Mouse (Mus musculus) layer of hippocampus, postnatal 10 days (tissue): ENCODE measurements around the gene Nav3. TPM values are rescaled to one million over a fixed set of nuclear protein-coding genes. Genes with fewer than 3 reads are reported as not detected.

Experiments used
- DNase-seq, 2 experiments: peaks; one replicate each; pipeline ENCODE4 v3.0.0; 2021; ENCODE audit warnings: low spot score in 2 of 2
- total RNA-seq, 2 experiments: library from RNA; stranded (reverse); gene quantifications; 2 replicates each; pipeline ENCODE4 v1.2.3; 2021

Gene Nav3
- total RNA-seq, 2 experiments from 2014 or later: 157 to 160 TPM

DNA sequence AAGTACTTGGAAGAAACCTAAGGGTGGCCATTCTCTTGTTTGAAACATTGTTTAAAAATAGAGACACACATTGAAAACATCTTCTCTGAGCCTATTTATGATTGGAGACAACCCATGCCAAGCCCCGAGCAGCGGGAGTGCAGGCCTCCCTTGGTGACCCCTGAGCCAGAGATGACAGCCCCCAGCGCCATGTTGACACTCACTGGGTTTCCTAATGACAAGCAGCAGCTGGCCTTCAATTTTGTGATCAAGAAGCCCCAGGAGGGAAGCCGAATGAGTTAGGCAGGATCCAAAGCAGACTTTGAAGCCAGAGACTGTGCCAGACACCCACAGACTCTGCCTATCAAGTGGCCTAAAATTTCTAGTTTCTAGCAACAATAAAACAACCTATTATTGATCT is 263.1 kb downstream of the Nav3 start:
- peak; percentile 22 to 46 for DNase-seq

DNA sequence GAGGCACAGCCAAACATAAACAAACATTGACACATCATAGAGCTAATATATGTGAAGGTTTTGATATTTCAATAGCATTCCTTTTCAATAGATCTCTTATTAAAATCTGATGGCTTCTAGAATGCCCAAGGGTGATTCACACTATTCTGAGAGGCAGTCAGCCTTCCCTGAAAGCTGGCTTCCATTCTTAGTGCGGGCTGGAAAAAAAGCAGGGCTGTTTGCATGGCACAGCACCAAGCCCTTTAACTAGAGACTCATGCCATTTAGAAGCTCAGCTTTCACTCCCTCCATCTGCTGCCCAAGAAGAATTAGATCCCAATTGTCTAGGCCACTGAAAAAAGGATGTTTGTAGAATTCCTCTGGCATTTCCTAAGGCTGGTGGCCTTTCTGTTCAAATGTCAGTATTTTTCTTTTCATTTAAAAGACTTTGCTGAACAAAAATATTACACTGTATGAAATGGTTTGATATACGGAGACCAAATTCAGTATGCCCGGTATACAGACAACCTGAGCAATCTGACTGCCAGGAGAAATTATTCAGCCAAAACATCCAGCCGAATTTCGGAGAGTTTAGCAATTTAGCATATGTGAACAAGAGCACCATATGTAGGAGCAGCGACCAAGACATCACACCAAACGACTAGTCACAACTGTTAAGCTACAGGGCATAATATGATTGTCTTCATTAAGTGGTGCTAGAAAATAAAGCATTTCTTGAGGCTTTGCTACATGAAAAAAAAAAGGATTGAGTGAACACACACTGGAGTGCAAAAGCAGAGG is 263.8 kb downstream of the Nav3 start:
- peak; percentile 38 to 62 for DNase-seq

DNA sequence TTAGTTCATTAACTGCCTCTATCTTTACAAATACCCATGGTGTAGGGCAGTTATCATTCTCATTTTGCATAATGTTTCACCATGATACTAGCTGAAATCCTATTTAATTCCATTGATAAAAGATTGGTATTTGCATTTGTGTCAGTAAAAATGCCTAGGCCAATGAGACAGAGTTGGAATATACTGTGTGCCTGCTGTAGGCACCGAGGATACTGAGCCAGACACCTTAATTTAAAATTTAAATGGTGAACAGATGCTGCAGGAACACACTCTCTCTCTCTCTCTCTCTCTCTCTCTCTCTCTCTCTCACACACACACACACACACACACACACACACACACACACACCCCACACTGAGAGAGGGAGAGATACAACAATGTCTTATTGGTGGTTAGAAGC is 269.8 kb downstream of the Nav3 start:
- no peak for DNase-seq

DNA sequence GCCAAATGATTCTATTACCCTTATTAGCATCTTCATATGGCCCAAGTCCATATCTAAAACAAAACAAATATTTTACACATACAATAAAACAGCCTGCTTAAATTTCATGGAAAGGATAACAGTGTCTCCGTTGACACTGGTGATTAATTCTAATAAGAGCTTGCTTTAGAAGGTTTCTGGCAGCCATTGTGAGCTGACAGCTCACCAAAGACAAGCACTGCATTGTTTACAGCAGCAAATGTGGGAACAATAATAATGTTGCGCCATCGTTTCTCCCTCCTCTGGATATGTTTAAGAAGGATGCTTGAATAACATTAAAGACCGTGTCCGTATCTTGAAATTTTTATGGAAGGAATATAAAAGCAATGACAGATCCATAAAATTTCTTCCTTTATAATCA is 280.1 kb downstream of the Nav3 start:
- no peak for DNase-seq

DNA sequence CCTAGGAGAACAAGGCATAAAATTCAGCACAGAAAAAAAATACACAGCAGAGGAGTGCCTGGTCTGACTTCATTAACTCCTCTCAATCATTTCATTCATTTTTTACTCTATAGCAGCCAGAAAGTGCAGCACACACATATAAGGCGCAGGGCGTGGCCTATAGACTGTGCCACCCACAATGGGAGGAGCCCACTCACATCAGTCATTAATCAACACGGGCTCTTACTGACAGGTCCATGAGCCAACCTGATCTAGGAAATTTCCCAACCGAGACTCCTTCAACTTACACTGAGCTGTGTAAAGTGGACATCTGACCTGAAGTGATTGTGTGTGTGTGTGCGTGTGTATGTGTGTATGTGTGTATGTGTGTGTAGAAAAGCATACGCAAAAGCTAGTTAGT is 286.6 kb downstream of the Nav3 start:
- no peak for DNase-seq

DNA sequence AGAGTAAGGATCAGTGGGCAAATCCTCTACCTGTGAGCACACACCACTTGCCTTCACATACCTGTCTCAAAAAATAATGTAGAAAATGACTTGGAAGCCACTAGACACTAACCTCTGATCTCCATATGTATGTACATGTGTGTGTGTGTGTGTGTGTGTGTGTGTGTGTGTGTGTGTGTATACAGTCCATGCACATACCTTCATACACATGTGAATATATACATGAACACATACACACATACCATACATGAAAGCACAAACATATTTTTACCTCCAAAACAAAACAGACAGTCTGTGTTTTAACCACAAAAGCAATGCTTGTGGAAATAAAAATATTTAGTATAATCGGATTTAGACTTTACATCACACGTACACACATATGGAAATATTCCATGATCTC is 287.1 kb downstream of the Nav3 start:
- DNase-seq: no peak

DNA sequence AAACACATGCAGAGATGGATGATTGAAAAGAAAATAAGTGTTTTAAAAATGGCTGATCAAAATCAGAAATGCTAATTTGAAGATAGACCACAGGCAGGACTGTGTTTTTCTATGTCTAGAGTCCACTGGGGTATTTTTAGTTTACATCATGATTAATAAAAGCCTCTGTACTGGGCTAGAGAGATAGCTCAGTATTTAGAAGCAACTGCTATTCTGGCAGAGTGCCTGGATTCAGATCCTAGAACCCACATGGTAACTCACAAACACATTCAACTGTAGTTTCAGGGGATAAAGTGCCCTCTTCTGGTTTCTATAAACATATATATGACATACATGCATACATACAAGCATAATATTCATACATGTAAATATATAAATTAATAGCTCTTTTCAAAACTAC is 293.4 kb downstream of the Nav3 start:
- no peak for DNase-seq

DNA sequence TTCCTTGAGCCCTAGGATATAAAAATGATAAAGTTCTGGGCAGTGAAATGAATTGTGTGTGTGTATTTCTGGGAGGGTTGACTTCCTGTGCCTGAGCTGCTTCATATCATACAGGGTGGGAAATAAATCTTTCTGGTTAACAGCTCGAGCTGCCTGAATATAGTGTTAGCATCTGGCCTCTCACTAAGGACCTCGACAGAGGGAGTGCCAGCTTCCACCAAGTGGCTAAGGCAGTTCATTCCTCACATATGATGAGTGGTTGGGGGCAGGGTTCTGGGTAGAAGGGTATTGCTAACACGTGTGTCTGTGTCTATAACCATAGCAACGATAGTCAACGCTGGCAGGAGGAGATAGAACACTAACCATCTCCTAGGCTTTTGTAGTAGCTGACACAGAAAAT is 295.1 kb downstream of the Nav3 start:
- no peak for DNase-seq

DNA sequence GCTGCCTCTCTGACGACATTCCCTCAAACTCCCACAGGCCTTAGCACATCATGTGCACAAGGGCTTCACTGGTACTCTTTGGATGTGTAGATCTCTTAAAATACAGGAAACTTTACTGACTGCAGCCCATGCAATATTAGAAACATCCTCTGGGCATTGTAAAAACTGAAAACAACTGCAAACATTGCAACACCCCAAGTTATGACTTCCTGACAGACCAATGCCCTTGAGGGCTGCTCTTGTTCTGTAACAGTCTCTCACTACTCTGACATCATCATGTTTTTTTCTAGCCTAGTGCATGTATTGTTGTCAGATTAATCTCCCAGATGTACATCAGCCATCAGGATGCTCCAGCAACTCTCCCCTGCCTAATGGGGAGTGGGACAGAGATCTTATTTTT is 296.5 kb downstream of the Nav3 start:
- DNase-seq: no peak

DNA sequence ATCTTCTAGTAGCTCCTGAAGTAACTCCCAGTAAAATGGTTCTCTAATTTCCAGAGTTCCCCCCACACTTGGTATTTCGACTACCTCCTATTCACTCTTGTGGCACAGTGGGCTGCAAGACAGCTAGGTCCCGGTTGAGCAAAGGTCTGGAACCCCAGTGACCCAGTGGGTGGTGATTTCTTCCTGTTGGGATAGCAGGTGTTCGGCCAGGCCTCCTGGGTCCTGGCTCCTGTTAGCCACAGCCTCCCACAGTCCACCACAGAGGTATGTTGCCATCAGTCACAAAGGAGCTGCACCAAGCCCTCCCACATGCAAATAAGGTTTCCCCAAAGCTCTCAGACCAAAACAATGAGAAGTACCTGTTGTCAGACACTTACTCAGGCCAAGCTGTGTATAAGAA is 297.9 kb downstream of the Nav3 start:
- no peak for DNase-seq

DNA sequence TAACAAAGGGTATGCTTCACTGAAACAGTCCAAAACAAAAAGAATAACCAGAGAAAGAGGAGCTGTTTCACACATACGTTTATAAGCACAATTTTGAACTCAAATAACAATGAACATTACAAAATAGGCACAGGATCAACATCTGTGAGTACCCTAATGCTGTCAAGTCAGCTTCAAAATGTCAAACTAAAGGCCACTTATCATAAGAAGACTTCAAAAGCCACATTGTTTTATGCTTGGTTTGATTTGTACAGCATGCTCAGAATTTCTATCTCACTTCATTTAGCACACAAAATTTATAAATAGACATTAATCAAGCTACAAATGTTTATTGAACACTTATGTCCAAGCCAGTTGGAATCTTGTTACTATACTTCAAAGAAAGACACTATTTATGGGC is 299.6 kb downstream of the Nav3 start:
- DNase-seq: no peak

DNA sequence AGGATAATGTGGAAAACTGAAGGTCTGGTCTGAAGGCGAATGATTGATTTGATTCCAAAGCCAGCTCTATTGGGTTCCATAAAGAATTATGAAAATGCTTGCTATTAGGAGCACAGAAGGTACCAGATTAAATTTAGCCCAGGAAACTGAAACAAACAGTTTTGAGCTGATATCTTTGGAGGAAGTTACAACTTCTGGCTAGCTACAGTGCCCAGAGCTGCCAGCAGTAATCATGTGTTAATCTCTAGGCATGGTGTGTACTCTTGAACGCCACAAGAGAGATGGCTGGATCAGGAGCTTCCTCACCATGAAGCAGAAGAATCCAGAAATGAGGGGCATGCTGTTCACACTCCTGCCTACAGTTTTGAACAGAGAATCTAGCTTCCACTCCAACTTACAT is 300.5 kb downstream of the Nav3 start:
- no peak for DNase-seq

DNA sequence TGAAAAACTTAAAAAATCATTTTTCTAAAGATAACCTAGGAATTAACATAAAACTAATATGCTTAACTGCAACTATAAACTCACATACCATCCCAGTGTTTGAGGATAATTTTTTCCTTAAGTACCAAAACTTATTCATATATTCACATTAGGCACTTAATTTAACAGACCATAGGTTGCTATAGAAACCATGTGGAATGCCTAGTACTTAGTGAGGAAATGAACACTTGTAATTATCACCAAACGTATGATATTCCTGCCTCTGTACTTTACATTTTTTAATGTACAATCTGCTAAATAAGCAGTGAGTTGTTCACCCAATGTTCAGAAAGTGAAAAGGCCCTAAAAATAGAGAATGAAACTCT is 301.1 kb downstream of the Nav3 start:
- DNase-seq: no peak

DNA sequence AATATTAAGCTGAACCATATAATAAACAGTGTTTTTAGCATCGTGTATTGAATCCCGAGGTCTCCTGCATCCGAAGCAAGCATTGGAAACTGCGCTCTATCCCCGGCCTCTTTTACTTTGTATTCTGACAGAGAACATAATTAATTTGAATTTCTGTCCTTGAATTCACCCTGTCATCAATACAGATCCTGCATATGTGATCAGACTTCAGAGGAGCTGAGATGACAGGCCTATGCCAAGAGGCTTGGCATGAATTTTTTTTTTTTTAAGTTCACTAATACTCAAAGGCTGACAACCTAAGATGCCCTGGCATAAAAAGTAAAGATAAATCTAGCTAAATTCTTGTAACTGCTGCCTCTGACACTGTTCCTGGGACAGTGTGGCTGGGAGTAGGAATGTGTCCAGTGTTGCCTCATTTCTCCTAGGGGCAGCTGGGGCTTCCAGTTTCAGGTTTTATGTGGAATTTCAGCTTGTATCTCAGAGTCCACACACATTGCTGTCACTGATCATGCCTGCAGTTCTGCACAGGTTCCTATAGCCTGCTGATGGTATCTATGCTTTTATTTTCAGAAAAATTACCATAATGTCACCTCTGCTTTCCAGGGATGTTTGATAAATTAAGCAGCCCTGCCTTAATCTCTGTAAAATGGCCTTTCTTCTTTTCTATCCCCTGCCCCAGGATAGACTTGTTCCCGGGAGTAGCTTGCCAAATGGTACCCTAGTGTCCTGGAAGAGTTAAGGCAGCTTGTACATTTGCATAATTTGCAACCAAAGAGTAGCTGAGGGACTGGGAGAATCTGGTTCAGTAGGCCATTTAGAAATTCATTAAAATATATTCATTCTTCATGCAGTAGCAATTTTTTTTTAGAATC is 301.8 kb downstream of the Nav3 start:
- no peak for DNase-seq

DNA sequence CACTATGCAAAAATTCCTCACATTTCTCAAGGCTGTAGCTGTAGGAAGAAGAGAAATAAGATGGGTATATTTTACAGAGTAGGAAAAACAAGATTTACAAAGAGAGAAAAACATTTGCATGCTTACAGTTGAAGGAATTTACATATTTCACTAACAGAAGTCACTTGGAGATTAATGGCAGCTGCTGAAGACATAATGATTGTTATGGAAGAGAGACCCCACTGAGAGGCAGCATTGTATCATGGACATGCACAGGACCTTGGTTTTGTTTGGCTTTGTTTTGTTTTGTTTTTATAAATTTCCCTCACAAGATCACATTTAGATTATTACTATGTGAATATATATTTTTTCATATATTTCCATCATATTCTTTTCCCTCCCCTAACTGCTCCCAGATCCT is 335.4 kb downstream of the Nav3 start:
- no peak for DNase-seq

DNA sequence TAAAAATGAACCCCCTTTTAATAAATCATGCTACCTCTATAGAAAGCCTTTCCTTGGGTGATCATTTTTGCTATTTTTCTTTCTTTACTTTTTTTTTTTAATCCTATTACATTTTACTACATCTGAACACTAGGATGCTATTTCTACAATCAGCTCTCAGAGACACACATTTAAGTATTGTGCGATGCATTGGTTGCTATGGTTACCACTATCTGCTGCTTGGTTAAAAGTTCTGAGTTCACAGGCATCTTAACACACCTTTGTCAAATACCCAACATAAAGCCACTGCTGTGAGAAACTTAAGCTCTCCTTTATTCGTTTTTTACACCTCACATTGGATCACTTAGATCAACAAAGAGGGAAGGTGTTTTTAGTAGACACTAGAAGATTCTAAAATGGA is 338.7 kb downstream of the Nav3 start:
- DNase-seq: no peak

DNA sequence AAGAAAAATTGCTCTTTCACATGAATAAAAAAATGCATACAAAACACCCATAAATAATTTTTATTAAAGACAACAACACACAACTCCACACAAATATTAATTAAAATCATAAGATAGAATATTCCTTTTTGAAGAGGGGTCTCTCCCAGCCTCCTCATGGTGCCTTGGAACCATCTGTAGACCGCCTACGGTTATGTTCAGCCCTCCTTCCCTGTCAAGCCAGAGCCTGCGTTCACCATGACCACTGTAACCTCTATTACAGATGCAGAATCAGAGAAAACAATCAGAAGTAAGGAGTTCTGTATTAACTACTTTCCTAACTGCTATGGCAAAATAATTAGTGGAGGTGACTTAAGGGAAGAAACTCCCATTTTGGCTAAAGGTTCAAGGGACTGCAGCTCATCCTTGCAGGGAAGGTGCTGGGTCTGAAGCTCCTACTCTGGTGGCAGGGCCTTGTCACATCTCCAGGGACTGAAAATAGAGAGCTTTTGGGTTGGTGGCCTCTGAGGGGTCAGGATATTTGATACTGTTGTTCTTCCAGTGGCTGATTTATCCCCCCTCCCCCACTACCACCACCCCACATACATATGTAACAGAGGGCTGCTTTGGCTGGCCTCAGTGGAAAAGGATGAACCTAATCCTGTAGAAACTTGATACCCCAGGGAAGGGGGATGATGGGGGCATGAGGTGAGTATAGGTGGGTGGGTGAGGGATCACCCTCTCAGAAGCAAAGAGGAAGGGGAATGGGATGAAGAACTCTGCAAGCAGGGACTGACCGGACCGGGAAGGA is 343.1 kb downstream of the Nav3 start:
- no peak for DNase-seq

DNA sequence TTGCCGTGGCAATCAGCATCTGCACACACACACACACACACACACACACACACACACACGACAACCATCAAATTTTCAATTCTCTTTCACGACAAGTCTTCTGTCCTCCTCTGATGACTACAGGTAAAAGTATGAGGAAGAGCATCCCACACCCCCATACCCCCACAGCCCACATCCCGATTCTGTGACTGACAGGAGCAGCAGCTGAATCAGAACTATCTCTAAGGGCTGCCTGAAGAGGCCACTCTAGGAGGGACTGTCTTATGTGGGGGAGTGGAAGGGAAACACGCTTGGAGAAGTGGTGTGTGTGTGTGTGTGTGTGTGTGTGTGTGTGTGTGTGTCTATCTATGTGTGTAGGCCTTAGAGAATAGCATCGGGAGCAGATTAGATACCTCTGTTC is 352.7 kb downstream of the Nav3 start:
- DNase-seq: no peak

DNA sequence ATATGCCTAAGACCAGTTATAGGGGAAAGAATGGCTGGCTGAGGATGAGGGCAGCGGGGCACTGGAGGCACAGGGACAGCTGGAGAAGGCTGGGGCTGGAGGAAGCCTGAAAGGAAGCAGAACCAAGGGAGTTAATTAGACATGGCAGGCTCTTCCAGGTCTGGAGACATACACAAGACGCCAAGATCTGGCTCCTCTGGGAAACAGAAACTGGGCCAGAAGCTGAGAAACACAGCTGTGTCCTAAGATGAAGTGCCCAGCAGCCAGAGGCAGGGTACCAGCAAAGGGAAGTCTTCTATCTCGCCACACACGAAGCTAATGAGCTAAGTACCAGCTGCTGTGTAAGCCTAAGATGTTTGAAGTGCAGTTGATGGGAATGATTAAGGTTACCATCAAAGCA is 353.8 kb downstream of the Nav3 start:
- DNase-seq: no peak

DNA sequence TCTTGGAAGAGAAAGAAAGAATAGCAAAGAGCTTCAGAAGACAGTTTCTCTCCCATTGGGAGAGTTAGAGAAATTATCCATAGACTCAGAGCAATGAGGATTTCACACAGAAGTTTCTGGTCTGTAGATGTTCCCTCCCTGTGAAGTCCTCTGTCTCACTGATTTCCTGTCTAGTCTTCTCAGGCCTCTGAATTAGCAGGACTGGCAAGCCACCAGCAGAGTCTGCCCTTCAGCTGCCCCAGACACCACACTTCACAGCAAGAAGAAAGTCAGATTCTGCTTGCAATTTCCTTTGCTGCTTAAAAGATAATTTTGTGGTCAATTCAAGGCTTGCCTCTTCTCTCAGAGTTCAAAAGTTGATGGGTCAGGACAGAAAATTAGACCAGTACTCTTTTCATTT is 361.6 kb downstream of the Nav3 start:
- no peak for DNase-seq

DNA sequence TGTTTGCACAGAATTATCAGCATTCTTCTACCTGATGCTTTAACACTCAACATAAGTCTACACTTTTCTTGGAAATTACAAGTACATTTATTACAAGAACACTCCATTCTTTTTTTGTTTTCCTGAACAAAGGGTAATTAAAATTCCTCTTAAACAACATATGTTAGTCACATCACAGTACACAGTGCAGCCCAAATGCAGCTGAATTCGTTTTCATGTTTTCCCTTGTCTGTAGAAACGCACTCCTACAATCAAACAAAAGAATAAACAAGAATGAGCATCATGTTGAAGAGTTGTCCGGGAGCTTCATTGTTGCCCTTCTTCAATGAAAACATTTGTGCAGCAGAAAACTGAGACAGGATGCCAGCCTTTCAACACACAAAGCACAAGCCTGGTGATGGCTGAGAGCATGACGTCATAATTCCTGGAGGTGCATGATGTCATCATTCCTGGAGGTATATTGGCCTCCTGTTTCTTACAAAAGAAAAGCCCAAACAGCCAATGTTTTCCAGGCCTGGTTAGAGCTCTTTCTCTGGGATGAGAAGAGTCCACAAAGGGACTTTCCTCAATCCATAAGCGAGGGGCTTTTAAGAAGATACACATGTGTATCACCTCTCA is 367.5 kb downstream of the Nav3 start:
- no peak for DNase-seq

DNA sequence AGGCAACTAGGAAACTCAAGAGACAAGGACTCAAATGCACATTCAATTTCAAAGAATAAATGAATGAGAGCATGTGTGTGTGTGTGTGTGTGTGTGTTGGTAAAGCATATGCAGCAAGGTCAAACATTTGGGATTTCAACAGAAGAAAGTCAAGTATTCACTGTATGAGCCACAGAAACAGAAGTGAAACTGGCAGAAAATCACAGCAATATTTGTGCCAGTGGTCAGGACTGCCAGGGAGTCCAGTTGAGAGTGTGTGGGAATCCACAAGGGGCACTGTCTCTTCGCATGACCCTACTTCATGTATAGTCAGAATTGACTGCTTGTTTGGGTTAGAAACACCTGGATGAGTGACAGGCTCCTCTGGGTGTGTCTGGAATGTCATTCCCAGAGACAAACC is 370.1 kb downstream of the Nav3 start:
- no peak for DNase-seq
